Mouse (Mus musculus) G1E (cell line): ENCODE data around the gene Skap1.

Experiments used
- CTCF ChIP-seq: IDR thresholded peaks from 2 replicates; pipeline ENCODE4 v1.5.1; 2012; ENCODE audit warnings: low read depth, low read length, inconsistent platforms, mixed read lengths
- GATA1 ChIP-seq: IDR thresholded peaks from 2 replicates; pipeline ENCODE4 v1.6.1; 2012; ENCODE audit warnings: borderline replicate concordance, low read length, inconsistent platforms, mixed read lengths
- POLR2AphosphoS5 ChIP-seq: IDR thresholded peaks from 2 replicates; pipeline ENCODE4 v1.6.1; 2012; ENCODE audit warnings: low read depth, low read length, inconsistent platforms; ENCODE audit not compliant: insufficient replicate concordance
- TAL1 ChIP-seq: conservative IDR thresholded peaks from 2 replicates; pipeline ENCODE4 v1.6.1; 2012; ENCODE audit warnings: low read depth, low read length, inconsistent platforms, mixed read lengths

- TF ChIP-seq POLR2AphosphoS5 (no peak), CTCF (no peak), TAL1 (no peak), GATA1 (no peak)
Measured at GRCm38 (mm10) chr11:96612596-96612995, 148.2 kb downstream of the Skap1 start.
